Mouse (Mus musculus): ENCODE data around the gene Ecsit. TPM values are rescaled to one million over a fixed set of nuclear protein-coding genes. Genes with fewer than 3 reads are reported as not detected.

Ecsit gene
- 47.2 and 56.2 TPM in 2 replicates for polyA plus RNA-seq (2014; fragmentation: Nextera tagmentation; extraction: Ambion mirVana)

DNA sequence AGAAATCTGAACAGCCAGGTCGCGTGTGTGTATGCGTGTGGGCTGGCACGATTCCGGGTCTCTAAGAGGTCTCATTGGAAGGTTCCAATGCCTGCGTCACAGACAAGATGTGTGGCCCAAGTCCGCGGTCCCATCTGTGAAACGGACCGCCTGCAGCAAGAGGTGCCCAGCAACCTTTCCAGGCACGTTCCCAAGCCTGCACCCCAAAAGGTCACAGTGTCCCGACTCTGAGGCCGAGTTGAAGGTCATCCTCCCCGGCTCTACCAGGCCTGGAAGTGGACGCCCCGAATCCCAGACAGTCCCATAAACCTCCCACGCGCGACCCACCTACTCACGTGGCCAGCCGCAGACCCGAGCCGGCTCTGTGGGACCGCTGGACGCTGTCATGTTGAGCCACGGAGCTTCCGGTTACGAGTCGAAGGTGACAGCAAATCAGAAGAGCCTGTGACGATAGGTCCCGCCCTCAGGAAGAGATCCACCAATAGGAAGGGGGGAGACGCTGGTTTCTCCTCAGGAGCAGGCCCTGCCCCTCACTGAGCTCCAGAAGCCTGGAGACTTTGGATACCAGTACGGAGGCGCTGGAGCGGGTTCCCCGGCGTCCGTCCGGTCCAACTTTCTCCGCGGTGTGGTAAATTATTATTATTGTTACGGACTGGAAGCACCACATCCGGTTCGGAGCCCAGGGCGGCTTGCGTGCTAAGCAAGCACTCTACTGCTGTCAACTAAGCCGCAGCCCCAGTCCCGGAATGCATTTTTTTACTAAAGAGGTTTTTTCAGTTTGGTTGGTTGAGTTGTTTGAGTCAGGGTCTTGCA is at the start of gene Ecsit:
Gene Ecsit, minus strand, starts transcription at position 417 of the 813 bp plus-strand sequence.
- 0 out of 2 replicates have a peak, but pooled peaks cover 6% of the 10 kb centered on the region for H3K36me3 ChIP-seq (ENCODE audit: control insufficient read depth, insufficient read depth, low read length)
- ATAC-seq (peak; percentile 100), DNase-seq (ENCODE audit: low spot score) (peak; percentile 98)
- no peaks in the 10 kb centered on the region for H3K9me3 ChIP-seq (replicated peaks; ENCODE audit: control insufficient read depth, low read length)
- H3K27ac ChIP-seq (ENCODE audit: low read depth, low read length): peak within 1 kb of the TSS; percentile 21; the same call in 1 of the 2 replicates
- peak within 1 kb of the TSS; percentile 79 for H3K9ac ChIP-seq (ENCODE audit: low read length)
- peak within 1 kb of the TSS; percentile 67 for H3K4me2 ChIP-seq (ENCODE audit: low read length)
- no peaks in the 10 kb centered on the region for H3K27me3 ChIP-seq (replicated peaks; ENCODE audit: control insufficient read depth, insufficient read depth, low read length)
- no peaks in the 10 kb centered on the region; the same call in 1 of the 2 replicates for H3K4me1 ChIP-seq (ENCODE audit: control insufficient read depth, insufficient read depth, low read length)
- H3K4me3 ChIP-seq (ENCODE audit: low read depth, low read length): peak within 1 kb of the TSS; percentile 78
- under 1% methylated on average over 48 of the region's 48 CpGs for WGBS

DNA sequence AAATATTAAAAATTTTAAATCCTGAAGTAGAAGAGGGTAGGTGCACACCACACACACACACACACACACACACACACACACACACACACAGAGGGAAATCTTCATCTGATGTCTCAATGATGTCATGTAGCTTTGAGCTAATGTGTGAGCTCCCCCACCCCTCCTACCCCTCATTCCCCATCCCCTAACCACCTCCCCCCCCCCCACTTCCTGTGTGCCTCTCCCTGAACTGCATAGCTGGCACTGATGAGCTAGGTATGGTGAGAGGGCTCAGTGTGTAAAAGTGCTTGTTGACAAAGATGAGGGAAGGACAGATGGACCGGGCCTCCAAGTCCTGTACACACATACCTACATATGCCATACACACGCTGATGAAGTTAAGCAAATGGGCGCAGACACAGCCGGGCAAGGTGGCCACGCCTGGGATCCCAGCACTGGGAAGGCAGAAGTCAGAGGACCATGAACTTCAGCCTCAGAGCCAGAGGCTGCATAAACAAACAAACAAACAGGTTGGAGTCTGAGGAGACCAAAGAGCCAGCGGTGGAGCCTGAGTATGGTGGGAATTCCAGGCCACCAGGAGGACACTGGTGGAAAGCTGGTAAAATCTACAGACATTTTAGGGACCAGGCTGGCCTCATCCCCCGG is 49.1 kb upstream of the Ecsit start:
- WGBS: 91% methylated on average over 7 of the region's 7 CpGs
- ATAC-seq: no peak
- Histone ChIP-seq H3K36me3 (ENCODE audit: control insufficient read depth, insufficient read depth, low read length) (no peaks in the 10 kb centered on the region), H3K27ac (ENCODE audit: low read depth, low read length) (no peak overlapping the region), H3K9ac (ENCODE audit: low read length) (no peak overlapping the region), H3K27me3 (replicated peaks; ENCODE audit: control insufficient read depth, insufficient read depth, low read length) (peaks cover 15% of the 10 kb centered on the region; the same call in 1 of the 2 replicates), H3K9me3 (replicated peaks; ENCODE audit: control insufficient read depth, low read length) (no peaks in the 10 kb centered on the region), H3K4me2 (ENCODE audit: low read length) (no peak overlapping the region), H3K4me1 (ENCODE audit: control insufficient read depth, insufficient read depth, low read length) (no peaks in the 10 kb centered on the region), H3K4me3 (ENCODE audit: low read depth, low read length) (no peak overlapping the region)
- DNase-seq (ENCODE audit: low spot score): no peak

DNA sequence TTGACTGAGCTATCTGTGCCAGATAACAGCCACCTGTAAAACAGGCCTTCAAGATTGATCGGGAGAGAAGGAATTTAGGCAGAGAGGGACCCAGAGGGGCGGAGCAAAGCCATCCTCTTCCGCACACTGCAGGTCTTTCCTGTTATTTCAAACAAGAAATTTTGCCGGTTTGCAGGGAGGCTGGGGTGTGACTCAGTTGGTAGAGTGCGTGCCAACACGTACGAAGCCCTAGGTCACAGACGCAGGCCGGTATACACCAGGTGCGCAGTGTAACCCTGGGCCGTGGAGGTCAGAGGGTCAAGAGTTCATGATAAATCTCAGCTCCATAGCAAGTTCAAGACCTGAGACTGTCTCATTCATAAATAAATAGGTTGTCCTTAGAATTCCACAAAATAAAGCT is 47.0 kb upstream of the Ecsit start:
- Histone ChIP-seq H3K4me2 (ENCODE audit: low read length) (no peak overlapping the region; the same call in 1 of the 2 replicates), H3K9ac (ENCODE audit: low read length) (no peak overlapping the region), H3K9me3 (replicated peaks; ENCODE audit: control insufficient read depth, low read length) (no peaks in the 10 kb centered on the region), H3K4me3 (ENCODE audit: low read depth, low read length) (no peak overlapping the region), H3K36me3 (ENCODE audit: control insufficient read depth, insufficient read depth, low read length) (no peaks in the 10 kb centered on the region), H3K27ac (ENCODE audit: low read depth, low read length) (no peak overlapping the region), H3K27me3 (replicated peaks; ENCODE audit: control insufficient read depth, insufficient read depth, low read length) (peaks cover 15% of the 10 kb centered on the region; the same call in 1 of the 2 replicates), H3K4me1 (ENCODE audit: control insufficient read depth, insufficient read depth, low read length) (no peaks in the 10 kb centered on the region)
- ATAC-seq (no peak), DNase-seq (ENCODE audit: low spot score) (no peak)
- 56% methylated on average over 11 of the region's 11 CpGs for WGBS

GRCm38 (mm10) chr9:22131226-22131981 is 46.2 kb upstream of the Ecsit start:
- Histone ChIP-seq H3K9ac (ENCODE audit: low read length) (no peak overlapping the region), H3K27me3 (replicated peaks; ENCODE audit: control insufficient read depth, insufficient read depth, low read length) (peaks cover 15% of the 10 kb centered on the region; the same call in 1 of the 2 replicates), H3K4me2 (ENCODE audit: low read length) (peak overlapping the region; percentile 23; the same call in 1 of the 2 replicates), H3K27ac (ENCODE audit: low read depth, low read length) (no peak overlapping the region), H3K9me3 (replicated peaks; ENCODE audit: control insufficient read depth, low read length) (no peaks in the 10 kb centered on the region), H3K36me3 (ENCODE audit: control insufficient read depth, insufficient read depth, low read length) (no peaks in the 10 kb centered on the region), H3K4me1 (ENCODE audit: control insufficient read depth, insufficient read depth, low read length) (no peaks in the 10 kb centered on the region), H3K4me3 (ENCODE audit: low read depth, low read length) (no peak overlapping the region)
- WGBS: 2% methylated on average over 35 of the region's 35 CpGs
- no peak for DNase-seq (ENCODE audit: low spot score)
- ATAC-seq: no peak

DNA sequence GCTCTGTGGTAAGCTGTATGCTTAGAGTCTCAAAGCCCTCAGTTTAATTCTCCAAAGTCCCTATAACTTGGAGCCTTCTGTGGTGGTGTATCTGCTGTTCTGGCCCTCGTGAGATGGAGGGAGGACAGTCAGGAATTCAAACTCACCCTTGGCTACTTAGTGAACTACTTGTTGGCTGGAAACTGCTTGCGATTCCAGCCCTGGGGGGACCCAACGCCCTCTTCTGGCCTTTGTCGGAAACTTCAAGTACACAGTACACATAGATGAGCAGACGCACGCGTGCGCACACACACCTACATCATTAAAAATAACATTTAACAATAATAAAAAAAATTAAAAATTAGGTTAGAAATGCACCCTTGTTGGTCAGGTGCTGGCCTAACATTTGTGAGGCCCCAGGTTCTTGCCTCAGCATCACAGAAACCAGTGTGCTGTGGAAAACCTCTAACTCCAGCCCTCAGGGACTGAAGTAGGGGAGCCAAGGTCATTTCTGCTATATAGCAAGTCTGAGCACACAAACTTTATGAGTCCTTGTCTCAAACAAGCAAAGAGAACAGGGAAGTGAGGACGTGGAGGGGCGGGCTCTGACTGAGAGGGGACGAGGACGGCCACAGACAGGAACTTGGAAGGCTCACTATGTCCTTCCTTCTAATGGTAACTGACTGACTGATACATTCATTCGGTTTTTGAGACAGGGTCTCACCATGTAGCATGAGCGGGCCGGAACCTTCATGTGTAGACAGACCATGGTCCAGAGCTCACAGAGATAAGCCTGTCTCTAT is 40.2 kb upstream of the Ecsit start:
- Histone ChIP-seq H3K4me1 (ENCODE audit: control insufficient read depth, insufficient read depth, low read length) (no peaks in the 10 kb centered on the region), H3K9ac (ENCODE audit: low read length) (no peak overlapping the region), H3K27me3 (replicated peaks; ENCODE audit: control insufficient read depth, insufficient read depth, low read length) (0 out of 2 replicates have a peak, but pooled peaks cover under 1% of the 10 kb centered on the region), H3K27ac (ENCODE audit: low read depth, low read length) (no peak overlapping the region), H3K36me3 (ENCODE audit: control insufficient read depth, insufficient read depth, low read length) (no peaks in the 10 kb centered on the region), H3K9me3 (replicated peaks; ENCODE audit: control insufficient read depth, low read length) (no peaks in the 10 kb centered on the region), H3K4me3 (ENCODE audit: low read depth, low read length) (no peak overlapping the region), H3K4me2 (ENCODE audit: low read length) (no peak overlapping the region)
- no peak for DNase-seq (ENCODE audit: low spot score)
- 93% methylated on average over 15 of the region's 15 CpGs for WGBS
- ATAC-seq: no peak

- no peak for ATAC-seq
- Histone ChIP-seq H3K4me1 (ENCODE audit: control insufficient read depth, insufficient read depth, low read length) (no peaks in the 10 kb centered on the region), H3K9me3 (replicated peaks; ENCODE audit: control insufficient read depth, low read length) (no peaks in the 10 kb centered on the region), H3K27ac (ENCODE audit: low read depth, low read length) (no peak overlapping the region), H3K27me3 (replicated peaks; ENCODE audit: control insufficient read depth, insufficient read depth, low read length) (no peaks in the 10 kb centered on the region), H3K36me3 (ENCODE audit: control insufficient read depth, insufficient read depth, low read length) (no peaks in the 10 kb centered on the region), H3K4me2 (ENCODE audit: low read length) (no peak overlapping the region), H3K4me3 (ENCODE audit: low read depth, low read length) (no peak overlapping the region), H3K9ac (ENCODE audit: low read length) (no peak overlapping the region)
- DNase-seq (ENCODE audit: low spot score): no peak
- WGBS: 89% methylated on average over 3 of the region's 3 CpGs
These were observed 38.9 kb upstream of the Ecsit start for GRCm38 (mm10) chr9:22124169-22124568.

DNA sequence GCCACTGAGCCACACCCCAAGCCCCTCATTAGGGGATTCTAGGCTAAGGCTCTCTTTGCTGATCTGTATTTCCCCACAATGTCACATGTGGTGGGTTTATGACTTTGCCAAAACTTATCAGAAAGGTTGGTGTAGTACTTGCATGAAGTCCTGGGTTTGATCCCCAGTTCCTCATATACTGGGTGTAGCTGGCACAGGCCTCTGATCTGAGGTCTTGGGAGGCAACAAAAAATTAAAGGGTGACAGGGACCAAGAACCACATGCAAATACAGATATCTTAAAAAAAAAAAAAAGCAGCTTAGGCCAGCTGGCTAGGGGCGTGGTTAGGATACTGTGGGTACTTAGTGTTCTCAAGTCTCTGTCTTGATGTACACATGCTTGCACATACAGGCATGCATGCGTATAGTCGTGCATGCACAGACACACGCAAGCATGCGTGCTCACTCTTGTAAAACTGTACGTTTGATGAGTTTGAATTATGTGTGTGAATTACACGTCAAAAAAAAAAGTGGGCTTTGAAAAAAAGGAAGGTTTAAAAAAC is 37.9 kb upstream of the Ecsit start:
- Histone ChIP-seq H3K27me3 (replicated peaks; ENCODE audit: control insufficient read depth, insufficient read depth, low read length) (no peaks in the 10 kb centered on the region), H3K4me2 (ENCODE audit: low read length) (no peak overlapping the region), H3K27ac (ENCODE audit: low read depth, low read length) (no peak overlapping the region), H3K4me3 (ENCODE audit: low read depth, low read length) (no peak overlapping the region), H3K36me3 (ENCODE audit: control insufficient read depth, insufficient read depth, low read length) (no peaks in the 10 kb centered on the region), H3K9ac (ENCODE audit: low read length) (no peak overlapping the region), H3K4me1 (ENCODE audit: control insufficient read depth, insufficient read depth, low read length) (no peaks in the 10 kb centered on the region), H3K9me3 (replicated peaks; ENCODE audit: control insufficient read depth, low read length) (no peaks in the 10 kb centered on the region)
- DNase-seq (ENCODE audit: low spot score): no peak
- ATAC-seq: no peak
- 88% methylated on average over 7 of the region's 7 CpGs for WGBS

GRCm38 (mm10) chr9:22122005-22122404 is 36.8 kb upstream of the Ecsit start:
- H3K36me3 ChIP-seq (ENCODE audit: control insufficient read depth, insufficient read depth, low read length): no peaks in the 10 kb centered on the region

More at GRCm38 (mm10) chr9:22122005-22122404, 36.8 kb upstream of the Ecsit start:
- H3K9me3 ChIP-seq (replicated peaks; ENCODE audit: control insufficient read depth, low read length): no peaks in the 10 kb centered on the region
- H3K4me1 ChIP-seq (ENCODE audit: control insufficient read depth, insufficient read depth, low read length): peaks cover 4% of the 10 kb centered on the region; the same call in 1 of the 2 replicates
- H3K27me3 ChIP-seq (replicated peaks; ENCODE audit: control insufficient read depth, insufficient read depth, low read length): no peaks in the 10 kb centered on the region
- H3K4me2 ChIP-seq (ENCODE audit: low read length): no peak overlapping the region
- H3K9ac ChIP-seq (ENCODE audit: low read length): no peak overlapping the region
- DNase-seq (ENCODE audit: low spot score) (no peak), ATAC-seq (no peak)
- 83% methylated on average over 3 of the region's 3 CpGs for WGBS
- H3K4me3 ChIP-seq (ENCODE audit: low read depth, low read length): no peak overlapping the region
- H3K27ac ChIP-seq (ENCODE audit: low read depth, low read length): no peak overlapping the region

Measured in forebrain, embryonic 14.5 days (tissue).